Mouse (Mus musculus): ENCODE data around the gene Gm4836. TPM values are rescaled to one million over a fixed set of nuclear protein-coding genes. Genes with fewer than 3 reads are reported as not detected.

Gm4836 gene
- polyA plus RNA-seq (2012; rRNA removed), result not detected in 2 replicates

GRCm38 (mm10) chrX:28293532-28293931, at the start of gene Gm4836:
Gene Gm4836 (minus strand): TSS chrX:28293632.

All from liver, embryonic 18 days (tissue).